Mouse (Mus musculus) embryonic facial prominence, embryonic 15.5 days (tissue): ENCODE results near the gene Cldnd2. TPM values are rescaled to one million over a fixed set of nuclear protein-coding genes. Genes with fewer than 3 reads are reported as not detected.

Experiments used
- microRNA-seq: library from miRNA; unstranded; fragments of <30 nt; microRNA quantifications from one replicate; pipeline ENCODE4, GENCODE M21; 2016; ENCODE audit warnings: borderline number of aligned reads
- polyA plus RNA-seq: library from polyadenylated mRNA; unstranded; fragments of >200 nt; fragmentation: Nextera tagmentation; extraction: Ambion mirVana; gene quantifications from 2 replicates; pipeline ENCODE4 v1.2.1, GENCODE M21; 2015

The Cldnd2 gene
- polyA plus RNA-seq, 1 experiment from 2014 or later: not detected

Small RNAs within 50 kb of the gene (microRNA-seq; reads per million reads assigned to microRNA genes)
- gene Mir7051: not detected

Other genes with a start within 250 kb of the Cldnd2 start
- gene Zfp715, start 127.5 kb upstream of the Cldnd2 start, polyA plus RNA-seq: 12.5 and 13.0 TPM in 2 replicates
- 0.21 and 0.24 TPM in 2 replicates for gene Siglecf, start 89.4 kb upstream of the Cldnd2 start, polyA plus RNA-seq
- gene Siglecg, start 32.6 kb upstream of the Cldnd2 start, polyA plus RNA-seq: 0.04 and 0.71 TPM in 2 replicates
- not detected in 2 replicates for gene Lim2, start 13.1 kb upstream of the Cldnd2 start, polyA plus RNA-seq
- 2.1 and 3.2 TPM in 2 replicates for gene Nkg7, start 3.7 kb upstream of the Cldnd2 start, polyA plus RNA-seq
- gene Etfb, start 3.3 kb downstream of the Cldnd2 start, polyA plus RNA-seq: 258 and 284 TPM in 2 replicates
- gene Gm45233, start 3.3 kb downstream of the Cldnd2 start, polyA plus RNA-seq: 0.26 and 0.94 TPM in 2 replicates
- 13.6 and 15.3 TPM in 2 replicates for gene Vsig10l, start 22.4 kb downstream of the Cldnd2 start, polyA plus RNA-seq
- 1.1 and 1.5 TPM in 2 replicates for gene Iglon5, start 49.3 kb downstream of the Cldnd2 start, polyA plus RNA-seq
- not detected in 2 replicates for gene 4931406B18Rik, start 65.2 kb downstream of the Cldnd2 start, polyA plus RNA-seq
- gene Cd33, start 103.6 kb downstream of the Cldnd2 start, polyA plus RNA-seq: 1.9 and 2.8 TPM in 2 replicates
- gene Zfp658, start 121.5 kb downstream of the Cldnd2 start, polyA plus RNA-seq: 3.8 and 4.0 TPM in 2 replicates
- gene Zfp719, start 138.8 kb downstream of the Cldnd2 start, polyA plus RNA-seq: 13.6 and 13.7 TPM in 2 replicates
- gene Zfp819, start 166.4 kb downstream of the Cldnd2 start, polyA plus RNA-seq: 0.24 and 0.45 TPM in 2 replicates
- gene Ceacam18, start 193.9 kb downstream of the Cldnd2 start, polyA plus RNA-seq: not detected in 2 replicates
- gene Siglece, start 219.4 kb downstream of the Cldnd2 start, polyA plus RNA-seq: 1.0 and 1.7 TPM in 2 replicates
- gene Ctu1, start 231.2 kb downstream of the Cldnd2 start, polyA plus RNA-seq: 17.1 and 18.2 TPM in 2 replicates
- gene Klk14, start 249.6 kb downstream of the Cldnd2 start, polyA plus RNA-seq: 1.3 and 2.4 TPM in 2 replicates